Mouse (Mus musculus): Measurements from ENCODE around the gene Itga11. TPM values are rescaled to one million over a fixed set of nuclear protein-coding genes. Genes with fewer than 3 reads are reported as not detected.

Gene Itga11
- polyA plus RNA-seq, 1 experiment from 2014 or later = 0.52 TPM

GRCm38 (mm10) chr9:62689748-62690147 lies 12.1 kb downstream of the Itga11 start:
- H3K4me1 ChIP-seq (replicated peaks) = no peaks in the 10 kb centered on the region
- H3K27ac ChIP-seq = no peak overlapping the region
- no peaks in the 10 kb centered on the region for H3K9me3 ChIP-seq (replicated peaks)
- H3K27me3 ChIP-seq = no peaks in the 10 kb centered on the region
- no peak overlapping the region for H3K4me2 ChIP-seq
- ATAC-seq (replicated peaks; ENCODE audit: insufficient number of reproducible peaks, insufficient read depth, low FRiP score, low read depth) = no peak
- no peak overlapping the region for H3K4me3 ChIP-seq
- 80% methylated on average over 10 of the region's 10 CpGs for WGBS
- H3K36me3 ChIP-seq = no peaks in the 10 kb centered on the region
- H3K9ac ChIP-seq = no peak overlapping the region

GRCm38 (mm10) chr9:62694054-62694453 lies 16.4 kb downstream of the Itga11 start:
- no peak overlapping the region for H3K4me3 ChIP-seq
- no peak overlapping the region for H3K27ac ChIP-seq
- no peaks in the 10 kb centered on the region for H3K27me3 ChIP-seq
- no peaks in the 10 kb centered on the region for H3K36me3 ChIP-seq
- no peak for ATAC-seq (replicated peaks; ENCODE audit: insufficient number of reproducible peaks, insufficient read depth, low FRiP score, low read depth)
- H3K4me2 ChIP-seq = no peak overlapping the region
- no peaks in the 10 kb centered on the region for H3K9me3 ChIP-seq (replicated peaks)
- H3K9ac ChIP-seq = no peak overlapping the region
- H3K4me1 ChIP-seq (replicated peaks) = peaks cover 10% of the 10 kb centered on the region
- 81% methylated on average over 5 of the region's 5 CpGs for WGBS

- Histone ChIP-seq H3K4me2 (no peak overlapping the region), H3K9me3 (replicated peaks) (no peaks in the 10 kb centered on the region), H3K27me3 (no peaks in the 10 kb centered on the region), H3K4me1 (replicated peaks) (peaks cover 10% of the 10 kb centered on the region), H3K4me3 (no peak overlapping the region), H3K27ac (no peak overlapping the region), H3K36me3 (no peaks in the 10 kb centered on the region), H3K9ac (no peak overlapping the region)
- ATAC-seq (replicated peaks; ENCODE audit: insufficient number of reproducible peaks, insufficient read depth, low FRiP score, low read depth) = no peak
- 37% methylated on average over 9 of the region's 9 CpGs for whole genome bisulfite sequencing
Measured at GRCm38 (mm10) chr9:62695210-62695609, 17.6 kb downstream of the Itga11 start.

- Histone ChIP-seq H3K9me3 (replicated peaks) (no peaks in the 10 kb centered on the region), H3K4me2 (0 out of 2 replicates have a peak overlapping the region, but pooled peaks have one; percentile 13), H3K4me1 (replicated peaks) (peaks cover 10% of the 10 kb centered on the region), H3K4me3 (no peak overlapping the region), H3K27me3 (no peaks in the 10 kb centered on the region), H3K36me3 (no peaks in the 10 kb centered on the region), H3K9ac (no peak overlapping the region), H3K27ac (no peak overlapping the region)
- 41% methylated on average over 4 of the region's 4 CpGs for WGBS
- ATAC-seq (replicated peaks; ENCODE audit: insufficient number of reproducible peaks, insufficient read depth, low FRiP score, low read depth) = no peak
Measured at GRCm38 (mm10) chr9:62696799-62697198, 19.2 kb downstream of the Itga11 start.

GRCm38 (mm10) chr9:62707267-62707666 lies 29.6 kb downstream of the Itga11 start:
- Histone ChIP-seq H3K27ac (no peak overlapping the region), H3K9me3 (replicated peaks) (no peaks in the 10 kb centered on the region), H3K4me1 (replicated peaks) (0 out of 2 replicates have a peak, but pooled peaks cover 2% of the 10 kb centered on the region), H3K4me2 (no peak overlapping the region), H3K27me3 (no peaks in the 10 kb centered on the region), H3K36me3 (no peaks in the 10 kb centered on the region), H3K4me3 (no peak overlapping the region), H3K9ac (no peak overlapping the region)
- ATAC-seq (replicated peaks; ENCODE audit: insufficient number of reproducible peaks, insufficient read depth, low FRiP score, low read depth) = no peak
- WGBS = 75% methylated on average over 4 of the region's 4 CpGs

- no peak overlapping the region for H3K4me3 ChIP-seq
- H3K4me2 ChIP-seq = no peak overlapping the region
- no peak for ATAC-seq (replicated peaks; ENCODE audit: insufficient number of reproducible peaks, insufficient read depth, low FRiP score, low read depth)
- H3K36me3 ChIP-seq = no peaks in the 10 kb centered on the region
- H3K9me3 ChIP-seq (replicated peaks) = no peaks in the 10 kb centered on the region
- H3K4me1 ChIP-seq (replicated peaks) = 0 out of 2 replicates have a peak, but pooled peaks cover 2% of the 10 kb centered on the region
- H3K27me3 ChIP-seq = no peaks in the 10 kb centered on the region
- 45% methylated on average over 6 of the region's 6 CpGs for WGBS
- H3K9ac ChIP-seq = no peak overlapping the region
- H3K27ac ChIP-seq = no peak overlapping the region
Measured at GRCm38 (mm10) chr9:62707870-62708269, 30.2 kb downstream of the Itga11 start.

GRCm38 (mm10) chr9:62709983-62710382 lies 32.4 kb downstream of the Itga11 start:
- WGBS = 81% methylated on average over 5 of the region's 5 CpGs
- H3K4me2 ChIP-seq = no peak overlapping the region
- no peak for ATAC-seq (replicated peaks; ENCODE audit: insufficient number of reproducible peaks, insufficient read depth, low FRiP score, low read depth)
- no peak overlapping the region for H3K27ac ChIP-seq
- H3K9ac ChIP-seq = no peak overlapping the region
- H3K27me3 ChIP-seq = no peaks in the 10 kb centered on the region
- no peaks in the 10 kb centered on the region for H3K36me3 ChIP-seq
- no peak overlapping the region for H3K4me3 ChIP-seq
- no peaks in the 10 kb centered on the region for H3K9me3 ChIP-seq (replicated peaks)
- H3K4me1 ChIP-seq (replicated peaks) = 0 out of 2 replicates have a peak, but pooled peaks cover 2% of the 10 kb centered on the region

GRCm38 (mm10) chr9:62712374-62712773 lies 34.7 kb downstream of the Itga11 start:
- ATAC-seq (replicated peaks; ENCODE audit: insufficient number of reproducible peaks, insufficient read depth, low FRiP score, low read depth) = no peak

GRCm38 (mm10) chr9:62713040-62713439 lies 35.4 kb downstream of the Itga11 start:
- Histone ChIP-seq H3K27ac (no peak overlapping the region), H3K9me3 (replicated peaks) (no peaks in the 10 kb centered on the region), H3K36me3 (no peaks in the 10 kb centered on the region), H3K27me3 (no peaks in the 10 kb centered on the region), H3K4me3 (no peak overlapping the region), H3K9ac (no peak overlapping the region), H3K4me1 (replicated peaks) (no peaks in the 10 kb centered on the region), H3K4me2 (no peak overlapping the region)
- WGBS = 76% methylated on average over 8 of the region's 8 CpGs
- ATAC-seq (replicated peaks; ENCODE audit: insufficient number of reproducible peaks, insufficient read depth, low FRiP score, low read depth) = no peak

More at GRCm38 (mm10) chr9:62712374-62712773, 34.7 kb downstream of the Itga11 start:
- no peak overlapping the region for H3K4me3 ChIP-seq
- H3K9me3 ChIP-seq (replicated peaks) = no peaks in the 10 kb centered on the region
- no peak overlapping the region for H3K27ac ChIP-seq
- WGBS = 68% methylated on average over 6 of the region's 6 CpGs
- 0 out of 2 replicates have a peak, but pooled peaks cover 2% of the 10 kb centered on the region for H3K4me1 ChIP-seq (replicated peaks)
- H3K9ac ChIP-seq = no peak overlapping the region
- H3K4me2 ChIP-seq = no peak overlapping the region
- no peaks in the 10 kb centered on the region for H3K27me3 ChIP-seq
- H3K36me3 ChIP-seq = no peaks in the 10 kb centered on the region

- H3K36me3 ChIP-seq = no peaks in the 10 kb centered on the region
- H3K9ac ChIP-seq = no peak overlapping the region
- WGBS = 50% methylated on average over 3 of the region's 3 CpGs
- no peak overlapping the region for H3K4me3 ChIP-seq
- H3K9me3 ChIP-seq (replicated peaks) = no peaks in the 10 kb centered on the region
- 0 out of 2 replicates have a peak, but pooled peaks cover 4% of the 10 kb centered on the region for H3K4me1 ChIP-seq (replicated peaks)
- ATAC-seq (replicated peaks; ENCODE audit: insufficient number of reproducible peaks, insufficient read depth, low FRiP score, low read depth) = no peak
- no peak overlapping the region for H3K27ac ChIP-seq
- no peak overlapping the region for H3K4me2 ChIP-seq
- H3K27me3 ChIP-seq = no peaks in the 10 kb centered on the region
Measured at GRCm38 (mm10) chr9:62714336-62714735, 36.7 kb downstream of the Itga11 start.

- no peaks in the 10 kb centered on the region for H3K36me3 ChIP-seq
- no peak overlapping the region for H3K4me2 ChIP-seq
- H3K4me1 ChIP-seq (replicated peaks) = peaks cover 7% of the 10 kb centered on the region; the same call in 1 of the 2 replicates
- 0 out of 2 replicates have a peak, but pooled peaks cover 3% of the 10 kb centered on the region for H3K27me3 ChIP-seq
- H3K4me3 ChIP-seq = no peak overlapping the region
- ATAC-seq (replicated peaks; ENCODE audit: insufficient number of reproducible peaks, insufficient read depth, low FRiP score, low read depth) = no peak
- WGBS = 47% methylated on average over 8 of the region's 8 CpGs
- no peaks in the 10 kb centered on the region for H3K9me3 ChIP-seq (replicated peaks)
- no peak overlapping the region for H3K9ac ChIP-seq
- H3K27ac ChIP-seq = no peak overlapping the region
Measured at GRCm38 (mm10) chr9:62717982-62718381, 40.4 kb downstream of the Itga11 start.

GRCm38 (mm10) chr9:62721791-62722190 lies 44.2 kb downstream of the Itga11 start:
- Histone ChIP-seq H3K4me1 (replicated peaks) (peaks cover 15% of the 10 kb centered on the region), H3K36me3 (no peaks in the 10 kb centered on the region), H3K27me3 (0 out of 2 replicates have a peak, but pooled peaks cover 3% of the 10 kb centered on the region), H3K9me3 (replicated peaks) (no peaks in the 10 kb centered on the region), H3K4me3 (no peak overlapping the region), H3K27ac (no peak overlapping the region), H3K4me2 (no peak overlapping the region), H3K9ac (no peak overlapping the region)
- ATAC-seq (replicated peaks; ENCODE audit: insufficient number of reproducible peaks, insufficient read depth, low FRiP score, low read depth) = no peak
- WGBS = 81% methylated on average over 2 of the region's 2 CpGs
